Comparison of ENCODE assay signal across 8 mouse cellular contexts in the genomic region with DNA sequence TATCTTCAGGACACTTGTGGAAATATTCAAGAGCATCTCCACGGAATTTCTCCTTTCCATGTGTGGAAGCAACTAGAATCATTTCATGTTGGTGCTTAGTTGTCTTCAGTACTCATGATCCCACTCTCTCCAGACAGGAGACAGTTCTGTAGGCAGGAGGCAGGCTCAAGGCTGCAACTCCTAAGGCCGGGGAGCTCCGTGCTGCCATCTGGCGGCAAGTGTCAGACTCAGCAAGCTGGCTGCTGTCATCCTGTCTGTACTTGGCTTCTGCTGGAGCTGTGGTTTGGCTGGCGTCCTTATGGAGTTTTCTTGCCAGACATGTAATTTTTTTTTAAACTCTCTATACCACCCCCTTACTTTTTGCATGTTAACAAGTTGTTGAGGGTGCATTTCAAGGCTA. TPM values are rescaled to one million over a fixed set of nuclear protein-coding genes. Genes with fewer than 3 reads are reported as not detected.
A peak's percentile ranks its signal among the peaks of the same experiment; 100 is the strongest.
DNase-seq lines count a peak whose midpoint lies in the region; ATAC-seq and TF ChIP-seq lines count a peak whose summit lies in the region.

No protein-coding gene starts in this region.

- H3K9me3 ChIP-seq in intestine, embryonic 15.5 days, result no peaks in the 10 kb centered on the region
- H3K9me3 ChIP-seq in midbrain, embryonic 13.5 days, result no peaks in the 10 kb centered on the region

- H3K4me1 ChIP-seq in intestine, embryonic 15.5 days (replicated peaks), result no peaks in the 10 kb centered on the region
- peaks cover 25% of the 10 kb centered on the region for H3K4me1 ChIP-seq in midbrain, embryonic 13.5 days (replicated peaks)

- H3K9ac ChIP-seq in intestine, embryonic 15.5 days, result no peak overlapping the region
- no peak overlapping the region for H3K9ac ChIP-seq in midbrain, embryonic 13.5 days (replicated peaks)

- intact Hi-C loops in gastrocnemius, adult 2 months (cut with DNase I), result no loop called here
- intact Hi-C loops in left cerebral cortex, postnatal 10 days (cut with DNase I), result loop anchor here (10.0 kb wide), 1 partner anchor 545 kb away; no protein-coding TSS in a partner anchor

- WGBS in intestine, embryonic 15.5 days, result 13% methylated on average over 5 of the region's 5 CpGs
- 7% methylated on average over 5 of the region's 5 CpGs for WGBS in midbrain, embryonic 13.5 days

- H3K4me2 ChIP-seq in intestine, embryonic 15.5 days (replicated peaks), result no peak overlapping the region
- no peak overlapping the region for H3K4me2 ChIP-seq in midbrain, embryonic 13.5 days (replicated peaks)

- no peak overlapping the region for H3K27ac ChIP-seq in gastrocnemius, adult 2 months
- no peak overlapping the region for H3K27ac ChIP-seq in intestine, embryonic 15.5 days
- H3K27ac ChIP-seq in midbrain, embryonic 13.5 days, result no peak overlapping the region

- H3K4me3 ChIP-seq in gastrocnemius, adult 2 months, result no peak overlapping the region
- H3K4me3 ChIP-seq in intestine, embryonic 15.5 days (replicated peaks), result no peak overlapping the region
- no peak overlapping the region for H3K4me3 ChIP-seq in midbrain, embryonic 13.5 days (replicated peaks)

- peak; percentile 98 for TF ChIP-seq CTCF in gastrocnemius, adult 2 months (IDR thresholded peaks at IDR 0.05)

- H3K27me3 ChIP-seq in intestine, embryonic 15.5 days (replicated peaks), result no peaks in the 10 kb centered on the region
- H3K27me3 ChIP-seq in midbrain, embryonic 13.5 days, result peaks cover 10% of the 10 kb centered on the region; the same call in 1 of the 2 replicates

- no peaks in the 10 kb centered on the region for H3K36me3 ChIP-seq in intestine, embryonic 15.5 days
- no peaks in the 10 kb centered on the region for H3K36me3 ChIP-seq in midbrain, embryonic 13.5 days

- peak; percentile 76 for ATAC-seq in intestine, embryonic 15.5 days
- ATAC-seq in midbrain, embryonic 13.5 days, result peak; percentile 53; the same call in 1 of the 2 replicates
- ATAC-seq in inflammation-experienced regulatory T-cells, adult 6 months, result no peak

- DNase-seq in adrenal gland, adult (ENCODE audit: inconsistent age in 2 of 2, low spot score in 1 of 2), result peak; percentile 78 to 92
- peak; percentile 68 to 70 for DNase-seq in cerebellum, postnatal 36 days
- peak; percentile 86 for DNase-seq in gastrocnemius, adult 2 months
- DNase-seq in left cerebral cortex, postnatal 10 days (ENCODE audit: extremely low spot score in 1 of 2, low spot score in 2 of 2), result peak; percentile 81 to 84
- peak; percentile 3 for DNase-seq in spleen, adult 12 weeks (ENCODE audit: low spot score)

RNA-seq across cellular contexts. Expression of gene Bmper, which starts 27.1 kb away (rescaled TPM):
- total RNA-seq in gastrocnemius, adult 2 months (2021), result 1 to 10 TPM; 4.0 to 4.4 TPM
- polyA plus RNA-seq in intestine, embryonic 15.5 days (2015; fragmentation: Nextera tagmentation; extraction: Ambion mirVana), result 10.1 and 10.7 TPM in 2 replicates
- 1 to 10 TPM; 4.8 to 6.6 TPM for total RNA-seq in left cerebral cortex, postnatal 10 days (2021)
- polyA plus RNA-seq in midbrain, embryonic 13.5 days (2015; fragmentation: Nextera tagmentation; extraction: Ambion mirVana), result 3.8 and 4.8 TPM in 2 replicates
- polyA plus RNA-seq in inflammation-experienced regulatory T-cells, adult 6 months (2017; shearing (Covaris generic)), result not detected

Comparison
In these comparisons a context has a peak if more than half of its experiments do, and no peak if none do; other contexts are left out.
1. DNase-seq: peak in every context shown above with its lines; median percentile 86 in gastrocnemius, adult 2 months; 85 in adrenal gland, adult; 82 in left cerebral cortex, postnatal 10 days; 69 in cerebellum, postnatal 36 days; 3 in spleen, adult 12 weeks.